Mouse (Mus musculus) liver, adult 2 months (tissue): ENCODE results near the gene Tsc22d4.

ENCODE experiments used
- CTCF ChIP-seq: fragments of 200-500 bp; IDR thresholded peaks from 2 replicates; pipeline ENCODE4 v1.5.1; 2011; ENCODE audit warnings: low read depth, low read length, control low read depth
- POLR2A ChIP-seq: fragments of 200-500 bp; IDR thresholded peaks from 2 replicates; pipeline ENCODE4 v1.6.1; 2011; ENCODE audit warnings: low read length, control low read depth; ENCODE audit not compliant: insufficient read depth; ENCODE audit errors: extremely low read depth

DNA sequence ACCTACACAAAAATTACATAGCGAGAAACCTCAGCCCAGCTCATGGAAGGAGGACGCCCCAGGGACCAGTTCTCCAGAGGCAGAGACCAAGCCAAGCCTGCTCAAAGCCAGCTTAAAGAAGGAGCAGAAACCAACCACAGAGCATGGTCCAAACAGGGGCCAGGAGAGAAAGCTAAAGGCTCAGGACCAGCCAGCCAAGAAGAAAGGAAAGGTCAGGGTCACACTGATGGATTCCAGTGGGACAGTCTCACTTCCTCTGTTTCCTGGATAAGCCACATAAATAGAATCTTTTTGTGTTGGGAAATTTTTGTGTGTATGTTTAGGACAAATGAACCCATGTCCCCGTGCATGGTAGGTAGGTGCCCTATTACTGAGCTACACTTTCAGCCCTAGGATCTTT, 51.1 kb downstream of the Tsc22d4 start:
- TF ChIP-seq CTCF (no peak), POLR2A (no peak)
